Mouse (Mus musculus) brain, adult 2 months (tissue): ENCODE results near the gene Rnf40.

Experiments used
- DNase-seq: peaks from one replicate; pipeline ENCODE4 v3.0.0; 2011; ENCODE audit warnings: low read depth, low spot score

The Rnf40 gene

DNA sequence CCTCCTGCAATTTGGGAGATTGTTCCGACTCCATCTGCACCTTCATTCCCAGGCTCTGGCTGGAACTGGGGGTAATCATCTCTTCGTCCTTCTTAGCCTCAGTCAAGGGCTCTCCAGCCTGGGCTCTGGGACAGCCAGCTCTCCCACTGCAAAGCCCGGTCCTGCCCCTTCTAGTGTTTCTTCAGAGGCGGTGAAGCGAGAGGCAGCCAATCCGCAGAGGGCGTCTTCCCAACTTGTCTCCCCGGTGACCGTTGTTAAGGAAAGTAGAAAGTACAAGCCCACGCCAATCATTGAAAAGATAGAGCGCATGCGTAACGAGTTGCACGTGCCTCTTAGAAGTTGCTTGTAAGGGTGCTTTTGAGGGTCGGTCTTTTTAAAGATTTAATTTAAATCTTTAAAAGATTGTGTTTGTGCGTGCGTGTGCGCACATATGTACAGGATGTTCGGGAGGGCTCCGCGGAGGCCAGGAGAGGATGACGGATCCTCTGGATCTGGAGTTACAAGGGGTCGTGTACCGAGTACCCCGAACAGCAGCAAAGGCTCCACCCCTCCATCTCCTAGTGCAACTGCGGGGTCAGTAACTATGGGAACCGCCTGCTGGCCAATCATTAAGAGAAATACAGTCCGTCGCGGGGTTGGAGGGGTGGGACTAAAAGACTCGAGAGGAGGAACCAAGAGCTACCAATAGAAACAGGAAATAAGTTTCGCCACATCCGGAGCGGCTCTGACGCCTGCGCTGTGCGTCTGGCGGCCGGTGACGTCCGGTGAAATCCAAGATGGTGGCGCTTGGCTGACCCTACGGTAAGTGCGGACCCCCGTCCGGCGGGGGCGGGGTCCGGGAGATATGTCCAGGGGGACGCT lies at the start of gene Rnf40, which contains the start of gene Ccdc189:
Gene Rnf40 (plus strand): TSS at position 757 of the 861 bp plus-strand sequence.
Gene Ccdc189 (minus strand): TSS at position 585 of the 861 bp plus-strand sequence.
- DNase-seq: peak; percentile 99

DNA sequence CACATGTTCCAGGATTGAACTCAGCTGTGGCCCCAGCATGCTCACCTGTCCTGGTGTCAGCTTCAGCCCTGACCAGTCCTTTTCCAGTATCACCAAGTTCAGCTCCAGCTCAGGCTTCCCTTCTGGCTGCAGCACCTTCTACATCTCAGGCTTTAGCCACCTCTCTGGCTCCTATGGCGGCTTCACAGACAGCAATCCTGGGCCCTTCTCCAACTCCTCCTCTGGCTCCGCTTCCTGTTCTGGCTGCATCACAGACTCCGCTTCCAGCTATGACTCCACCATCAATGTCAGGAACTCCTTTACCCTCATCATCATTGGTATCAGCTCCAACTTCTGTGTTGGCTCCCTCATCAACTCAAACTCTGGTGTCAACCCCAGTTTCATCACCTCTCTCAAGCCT lies 46.9 kb upstream of the Rnf40 start:
- peak; percentile 60 for DNase-seq

DNA sequence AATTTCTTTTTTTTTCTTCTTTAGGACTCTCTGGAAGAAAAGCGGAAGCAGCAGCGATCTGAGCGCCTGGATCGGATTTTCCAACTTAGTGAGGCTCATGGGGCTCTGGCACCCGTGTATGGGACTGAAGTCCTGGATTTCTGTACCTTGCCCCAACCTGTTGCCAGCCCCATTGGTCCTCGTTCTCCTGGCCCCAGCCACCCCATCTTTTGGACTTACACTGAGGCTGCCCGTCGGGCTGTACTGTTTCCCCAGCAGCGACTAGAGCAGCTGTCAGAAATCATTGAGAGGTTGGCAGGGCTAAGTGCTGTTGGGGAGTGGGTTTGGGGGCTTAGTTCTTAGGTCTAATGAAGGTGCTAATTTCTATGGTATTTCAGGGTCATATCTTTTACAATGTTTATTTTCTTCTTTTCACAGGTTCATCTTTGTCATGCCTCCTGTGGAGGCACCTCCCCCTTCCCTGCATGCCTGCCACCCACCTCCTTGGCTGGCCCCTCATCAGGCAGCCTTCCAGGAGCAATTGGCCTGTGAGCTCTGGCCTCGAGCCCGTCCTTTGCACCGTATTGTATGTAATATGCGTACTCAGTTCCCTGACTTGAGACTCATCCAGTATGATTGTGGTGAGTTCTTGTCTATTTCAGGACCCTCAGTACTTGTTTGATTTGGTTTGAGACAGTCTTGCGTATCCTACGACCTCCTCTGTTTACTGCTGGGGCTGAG lies 39.3 kb upstream of the Rnf40 start:
- DNase-seq: peak; percentile 78

DNA sequence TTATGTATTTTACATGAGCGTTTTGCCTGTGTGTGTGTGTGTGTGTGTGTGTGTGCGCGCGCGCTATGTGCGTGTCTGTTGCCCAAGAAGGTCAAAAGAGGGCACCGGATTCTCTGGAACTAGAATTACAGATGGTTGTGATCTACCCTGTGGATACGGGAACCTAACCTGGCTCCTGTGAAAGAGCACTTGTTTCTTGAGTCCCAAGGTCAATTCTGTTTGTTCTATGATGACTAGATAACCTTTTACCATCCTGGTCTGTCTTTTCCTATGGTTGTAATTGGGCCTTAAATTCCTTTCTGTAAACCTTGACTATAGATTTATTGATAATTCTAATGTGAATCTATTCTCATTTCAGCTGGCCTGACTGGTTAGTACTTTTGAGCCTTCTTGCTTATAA lies 37.0 kb upstream of the Rnf40 start:
- DNase-seq: no peak

DNA sequence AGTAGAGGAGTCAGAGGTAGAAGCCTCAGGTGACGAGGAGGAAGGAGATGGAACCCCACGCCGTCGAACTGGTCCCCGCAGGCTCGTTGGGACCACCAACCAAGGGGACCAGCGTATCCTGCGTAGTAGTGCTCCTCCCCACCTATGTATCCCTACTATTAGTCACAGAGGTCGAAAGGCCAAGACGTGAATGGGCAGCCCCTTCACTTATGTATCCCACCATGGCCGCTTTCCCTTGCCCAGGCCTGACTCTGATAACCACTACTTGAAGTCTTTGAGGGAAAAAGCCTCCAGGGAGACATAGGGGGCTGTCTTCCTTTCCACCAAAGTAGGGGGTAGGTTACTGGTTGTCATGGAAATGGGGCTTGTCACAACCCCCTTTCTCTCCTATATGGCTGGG lies 28.0 kb upstream of the Rnf40 start:
- no peak for DNase-seq

DNA sequence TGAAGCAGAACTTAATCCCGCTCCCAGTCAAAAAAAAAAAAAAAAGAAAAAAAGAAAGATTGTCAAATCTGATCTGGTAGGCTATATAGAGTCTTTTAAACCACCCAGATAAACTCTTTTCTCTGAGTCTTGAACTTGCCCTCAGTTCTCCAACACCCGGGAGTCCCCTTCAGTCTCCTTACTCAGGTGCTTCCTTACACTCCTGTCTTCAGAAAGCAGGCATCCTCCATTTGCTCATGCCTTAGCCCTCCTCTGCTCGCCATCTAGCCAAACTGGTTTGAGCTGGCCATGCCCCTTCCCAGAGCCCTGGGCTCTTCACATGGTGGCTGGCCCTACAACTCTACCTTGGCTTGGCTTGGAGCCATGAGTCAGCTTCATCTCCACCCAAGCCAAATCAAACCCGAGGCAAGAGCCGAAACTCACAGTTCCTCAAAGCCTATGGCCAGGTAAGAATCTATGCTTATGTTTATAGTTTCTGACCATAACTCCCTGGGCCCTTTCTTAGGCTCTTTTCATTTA lies 27.2 kb upstream of the Rnf40 start, which contains the start of gene Tmem265:
Gene Tmem265 (plus strand): TSS at position 51 of the 519 bp plus-strand sequence.
- no peak for DNase-seq

DNA sequence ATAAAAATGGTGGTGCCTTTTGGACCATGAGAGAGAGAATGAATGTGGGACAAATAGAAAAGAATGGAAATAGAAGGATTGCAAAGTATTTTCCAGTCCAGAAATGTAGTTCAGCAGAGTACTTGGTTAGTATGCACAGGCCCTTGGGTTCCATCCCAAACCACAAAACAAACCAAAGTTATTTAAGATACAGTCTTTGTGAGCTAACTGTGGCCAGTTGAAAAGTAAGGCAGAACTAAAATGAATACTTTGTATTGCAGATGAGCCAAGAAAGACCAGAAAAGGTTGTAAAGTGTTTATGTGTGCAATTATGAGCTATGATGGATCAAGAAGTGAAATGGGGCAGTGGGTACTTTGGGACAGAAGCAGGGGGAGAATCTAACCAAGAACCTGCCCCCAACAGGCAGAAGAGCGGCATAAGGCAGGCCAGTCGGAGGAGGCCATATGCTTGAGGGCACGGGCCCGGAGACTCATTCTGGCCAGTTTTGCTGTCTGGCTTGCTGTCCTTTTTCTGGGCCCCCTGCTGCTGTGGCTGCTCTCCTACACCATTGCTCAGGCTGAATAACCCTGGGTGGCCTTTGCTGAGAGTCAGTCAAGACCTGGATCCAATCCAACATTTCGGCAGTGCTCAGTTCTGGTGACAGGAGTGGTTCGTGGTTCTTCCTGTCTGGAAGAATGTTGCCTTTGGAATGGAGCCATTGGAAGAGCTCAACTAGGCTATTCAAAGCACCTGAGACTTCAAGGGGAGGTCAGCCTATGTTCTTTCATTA lies 24.0 kb upstream of the Rnf40 start:
- peak; percentile 98 for DNase-seq

DNA sequence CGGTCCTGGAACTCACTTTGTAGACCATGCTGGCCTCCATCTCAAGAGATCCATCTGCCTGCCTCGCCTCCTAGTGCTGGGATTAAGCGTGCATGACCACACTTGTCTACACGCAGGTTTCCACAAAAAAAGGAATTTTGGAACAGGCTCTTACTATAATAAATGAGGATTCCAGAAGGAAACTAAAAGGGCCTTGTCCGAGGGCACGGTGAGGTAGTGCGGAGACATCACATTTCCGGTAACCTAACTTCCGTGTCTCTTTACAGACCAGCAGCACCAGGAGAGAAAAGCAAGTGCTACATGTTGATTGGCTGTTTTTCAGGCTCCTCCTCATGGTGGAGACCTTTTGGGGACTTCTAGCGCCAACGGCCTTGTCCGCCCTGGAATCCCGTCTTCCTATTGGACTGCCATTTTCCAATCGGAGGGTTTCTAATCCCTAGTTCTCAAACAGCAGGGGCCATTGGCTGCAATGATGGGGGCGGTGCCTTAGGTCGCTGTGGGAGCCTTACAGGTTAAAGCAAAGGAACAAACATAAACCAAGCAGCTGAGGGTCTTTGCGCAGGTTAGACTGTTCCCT lies 15.6 kb upstream of the Rnf40 start, which contains the start of gene Phkg2:
Gene Phkg2 (plus strand): TSS at position 446 of the 577 bp plus-strand sequence.
- peak; percentile 100 for DNase-seq

DNA sequence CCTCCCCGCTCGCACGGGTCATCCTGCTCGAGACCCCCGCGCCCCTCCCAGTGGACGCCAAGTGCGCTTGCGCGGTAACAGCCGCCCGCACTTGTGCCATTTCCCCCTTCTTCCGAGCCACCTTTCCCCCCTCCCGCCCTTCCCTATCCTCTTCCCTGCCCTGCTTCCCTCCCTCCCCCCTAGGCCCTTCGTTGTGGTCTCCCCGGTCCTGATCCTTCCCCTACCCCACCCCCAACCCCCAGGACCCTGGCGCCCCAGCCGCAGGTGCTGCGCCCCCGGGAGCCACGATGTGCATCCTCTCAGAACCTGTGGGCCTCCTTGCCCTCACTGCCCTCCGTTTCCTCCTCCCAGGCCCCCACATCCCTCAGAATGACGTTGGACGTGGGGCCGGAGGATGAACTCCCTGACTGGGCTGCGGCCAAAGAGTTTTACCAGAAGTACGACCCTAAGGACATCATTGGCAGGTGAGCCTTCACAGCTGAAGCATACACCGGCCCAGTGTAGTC lies 15.0 kb upstream of the Rnf40 start:
- DNase-seq: peak; percentile 25

DNA sequence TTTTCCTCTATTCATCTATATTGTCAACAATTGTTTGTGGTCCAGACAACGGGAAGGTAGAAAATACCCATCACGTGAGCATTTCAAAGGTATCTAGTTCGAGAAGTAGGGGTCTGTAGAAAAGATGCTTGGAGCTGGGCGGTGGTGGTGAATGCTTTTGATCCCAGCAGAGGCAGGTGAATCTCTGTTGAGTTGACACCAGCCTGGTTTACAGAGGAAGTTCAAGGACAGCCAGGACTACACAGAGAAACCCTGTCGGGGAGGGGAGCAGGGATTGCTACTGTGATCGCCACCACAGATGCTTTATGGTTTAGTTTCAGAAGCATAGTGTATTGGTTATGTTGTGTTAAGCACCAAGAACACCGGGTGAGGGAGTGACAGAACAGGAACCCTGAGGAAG lies 14.5 kb upstream of the Rnf40 start:
- DNase-seq: no peak

DNA sequence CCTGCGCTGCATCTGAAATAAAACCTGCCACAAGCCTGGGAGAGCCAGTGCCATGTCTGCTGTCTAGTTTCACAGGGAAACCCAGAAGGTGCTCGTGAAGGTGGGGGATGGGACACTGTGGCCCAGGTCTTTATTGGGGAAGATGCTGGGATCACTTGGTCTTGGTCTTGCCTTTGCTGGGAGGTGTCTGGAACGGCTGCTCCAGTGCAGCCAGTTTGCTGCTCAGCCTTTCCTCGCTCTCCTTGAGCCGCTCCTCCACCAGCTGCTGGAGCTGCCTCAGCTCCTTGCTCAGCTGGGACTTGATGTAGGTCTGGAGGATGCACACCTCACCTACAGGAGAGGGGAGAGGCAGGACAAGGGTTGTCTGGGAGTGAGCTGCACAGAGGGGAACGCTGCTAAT lies 5.3 kb upstream of the Rnf40 start:
- no peak for DNase-seq

DNA sequence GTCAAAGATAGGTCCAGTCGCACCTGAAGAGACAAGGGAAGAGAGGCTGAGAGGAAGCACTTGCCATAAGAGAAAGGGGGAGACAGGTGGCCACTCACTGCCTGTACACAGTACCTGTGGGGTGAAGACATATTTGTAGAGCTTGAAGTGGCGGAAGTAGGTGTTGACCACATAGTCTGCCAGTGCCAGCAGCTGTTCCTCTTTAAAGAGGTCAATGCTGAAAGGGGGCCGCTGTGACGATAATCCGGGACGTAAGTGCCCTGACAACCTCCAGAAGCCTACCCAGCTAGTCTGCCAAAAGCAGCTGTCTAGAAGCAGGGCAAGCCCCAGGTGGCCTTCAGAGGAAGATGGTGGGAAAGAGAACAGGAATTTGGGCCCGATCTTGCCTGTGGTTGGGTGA lies 3.5 kb upstream of the Rnf40 start:
- DNase-seq: no peak

DNA sequence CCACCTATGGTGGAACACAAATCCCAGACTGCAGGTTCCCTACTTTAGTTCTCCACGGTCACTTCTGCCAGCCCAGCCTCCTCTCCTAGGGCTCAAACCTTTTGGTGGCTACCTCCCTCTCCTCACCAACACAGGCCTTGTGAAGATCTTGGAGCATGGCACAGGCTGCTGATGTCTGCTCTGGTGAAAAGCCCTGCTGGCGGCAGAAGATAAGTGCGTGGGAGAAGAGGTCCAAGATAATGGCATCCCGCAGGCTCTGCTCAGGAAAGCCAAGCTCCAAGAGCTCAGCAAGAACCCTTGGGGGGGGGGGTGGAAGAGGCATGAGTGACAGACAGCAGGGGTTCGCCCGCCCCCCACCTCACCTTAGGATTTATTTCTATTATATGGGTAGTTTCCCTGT lies 2.4 kb upstream of the Rnf40 start:
- no peak for DNase-seq

DNA sequence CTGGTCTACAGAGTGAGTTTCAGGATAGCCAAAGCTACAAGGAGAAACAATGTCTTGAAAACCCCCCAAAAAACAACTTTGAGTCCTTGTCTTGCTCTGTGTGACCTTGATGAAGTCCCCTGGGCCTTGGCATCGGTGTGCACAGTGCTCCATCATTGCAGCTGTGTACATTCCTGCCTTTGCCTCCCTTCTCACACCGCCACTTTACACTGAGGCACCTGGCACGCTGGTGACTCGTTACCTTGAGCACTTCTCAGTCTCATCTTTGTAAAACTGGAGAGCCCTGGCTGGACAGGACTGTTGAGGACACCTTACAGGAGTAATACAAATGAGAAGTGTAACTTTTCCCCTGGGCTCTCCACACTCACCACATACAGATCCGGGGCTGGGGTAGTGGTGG lies 1.4 kb upstream of the Rnf40 start:
- no peak for DNase-seq

DNA sequence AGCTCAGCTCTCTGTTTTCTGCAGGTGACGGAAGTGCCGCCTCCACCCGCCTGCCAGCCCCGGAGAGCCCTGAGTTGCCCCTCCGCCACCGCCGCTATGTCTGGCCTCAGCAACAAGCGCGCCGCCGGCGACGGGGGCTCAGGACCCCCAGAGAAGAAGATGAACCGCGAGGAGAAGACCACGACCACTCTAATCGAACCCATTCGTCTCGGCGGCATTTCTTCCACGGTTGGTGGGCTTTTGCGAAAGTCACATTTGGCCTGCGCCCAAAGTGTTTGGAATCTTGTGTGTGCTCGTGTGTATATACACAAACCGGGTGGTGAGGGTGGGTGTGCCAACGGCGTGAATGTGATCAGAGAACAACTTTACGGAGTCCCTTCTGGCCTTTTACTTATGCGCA lies 334 bp downstream of the Rnf40 start:
- no peak for DNase-seq

DNA sequence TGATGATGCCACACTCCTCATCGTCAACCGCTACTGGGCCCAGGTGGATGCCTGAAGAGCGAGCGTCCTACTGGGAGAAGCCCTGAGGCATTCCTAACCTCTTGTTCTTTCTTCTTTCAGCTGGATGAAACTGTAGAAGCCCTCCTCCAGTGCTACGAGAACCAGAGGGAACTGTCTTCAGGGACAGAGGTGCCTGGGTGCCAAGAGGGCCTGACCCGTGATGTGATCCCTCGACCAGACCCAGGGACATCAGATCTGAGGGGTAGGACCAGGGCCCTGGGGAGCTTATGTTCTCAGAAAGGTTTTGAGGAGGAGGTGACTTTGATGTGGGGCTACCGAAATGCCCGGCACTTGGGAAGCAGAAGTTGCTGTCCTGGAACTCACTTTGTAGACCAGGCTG lies 1.1 kb downstream of the Rnf40 start:
- no peak for DNase-seq

DNA sequence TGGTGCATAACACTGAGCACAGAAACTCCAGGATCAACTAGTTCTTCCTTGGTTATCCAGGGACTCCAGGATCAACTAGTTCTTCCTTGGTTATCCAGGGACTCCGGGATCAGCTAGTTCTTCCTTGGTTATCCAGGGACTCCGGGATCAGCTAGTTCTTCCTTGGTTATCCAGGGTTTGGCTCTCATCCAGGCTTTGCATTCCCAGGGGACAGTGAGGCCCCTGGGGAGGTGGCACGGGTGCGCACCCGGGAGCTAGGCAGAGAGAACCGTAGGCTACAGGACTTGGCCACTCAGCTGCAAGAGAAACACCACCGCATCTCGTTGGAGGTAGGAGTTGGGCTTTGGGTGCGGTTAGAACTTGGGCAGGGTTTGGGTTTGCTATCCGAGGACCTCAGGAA lies 2.5 kb downstream of the Rnf40 start:
- no peak for DNase-seq

DNA sequence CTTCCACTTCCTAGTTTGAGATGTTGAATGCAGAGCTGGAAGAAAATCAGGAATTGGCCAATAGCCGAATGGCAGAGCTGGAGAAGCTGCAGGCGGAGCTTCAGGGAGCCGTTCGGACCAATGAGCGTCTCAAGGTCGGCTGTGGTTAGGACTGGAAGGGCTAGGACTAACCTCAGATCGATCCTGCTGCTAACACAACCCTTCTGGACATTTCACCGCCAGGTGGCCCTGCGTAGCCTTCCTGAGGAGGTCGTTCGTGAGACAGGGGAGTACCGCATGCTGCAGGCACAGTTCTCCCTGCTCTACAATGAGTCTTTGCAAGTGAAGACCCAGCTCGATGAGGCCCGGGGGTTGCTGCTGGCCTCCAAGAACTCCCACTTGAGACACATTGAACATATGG lies 4.0 kb downstream of the Rnf40 start:
- DNase-seq: no peak

DNA sequence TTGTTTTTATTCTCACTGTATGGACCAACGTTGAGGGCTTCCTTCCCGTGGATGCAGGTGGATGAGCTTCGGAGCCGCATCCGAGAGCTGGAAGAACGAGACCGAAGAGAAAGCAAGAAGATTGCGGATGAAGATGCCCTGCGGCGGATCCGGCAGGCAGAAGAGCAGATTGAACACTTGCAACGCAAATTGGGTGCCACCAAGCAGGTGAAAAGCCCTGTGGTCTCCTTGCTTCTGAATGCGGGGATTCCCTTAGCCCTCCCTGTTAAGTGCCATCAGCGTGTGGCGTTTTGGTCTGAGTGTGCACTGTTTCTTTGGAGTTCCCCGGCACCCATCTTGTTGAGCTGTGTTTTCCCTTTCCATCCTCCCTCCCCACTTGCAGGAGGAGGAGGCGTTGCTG lies 8.2 kb downstream of the Rnf40 start:
- DNase-seq: no peak

DNA sequence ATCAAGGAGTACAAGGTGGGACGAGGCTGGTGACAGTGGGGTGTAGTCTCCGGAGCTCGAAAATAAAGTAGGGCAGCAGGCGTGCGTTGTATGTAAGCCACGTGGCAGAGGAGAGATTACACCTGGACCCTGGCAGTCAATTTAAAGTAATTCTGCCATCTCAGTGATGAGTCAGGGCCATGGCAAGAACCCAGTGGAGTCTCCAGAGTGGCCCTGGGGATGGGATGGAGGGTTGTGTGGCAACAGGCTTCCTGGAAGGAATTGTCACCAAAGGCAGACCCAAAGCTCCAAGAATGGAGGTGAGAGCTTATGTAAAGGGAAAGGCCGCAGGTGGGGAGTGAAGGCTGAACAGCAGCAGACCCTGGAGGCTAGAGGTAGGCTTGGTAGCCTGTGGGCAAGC lies 12.0 kb downstream of the Rnf40 start:
- DNase-seq: no peak

DNA sequence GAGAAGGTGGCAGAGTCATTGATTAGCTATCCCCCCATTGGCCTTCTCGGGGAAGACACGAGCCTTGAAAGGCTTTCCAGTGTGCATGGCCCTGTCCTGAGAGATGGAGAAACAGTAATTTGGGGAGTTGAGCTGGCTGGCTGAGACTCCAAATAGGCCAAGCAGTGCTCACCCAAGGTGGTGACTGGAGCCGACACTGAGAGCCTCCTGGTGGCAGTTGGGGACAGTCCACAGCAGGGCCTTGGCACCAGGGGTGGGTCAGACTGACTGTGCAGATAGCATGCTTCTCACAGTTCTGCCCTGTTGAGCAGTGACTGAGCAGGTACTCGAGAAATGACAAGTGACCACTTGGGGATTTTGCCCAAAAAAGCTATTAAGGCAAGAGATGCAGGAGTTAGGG lies 13.2 kb downstream of the Rnf40 start:
- DNase-seq: no peak
